Mouse (Mus musculus): Measurements from ENCODE around the gene Olfr930.

Gene Olfr930

GRCm38 (mm10) chr9:38929509-38929908 lies at the start of gene Olfr930:
TSS of gene Olfr930 (plus strand) at chr9:38929809.
- DNase-seq = no peak

GRCm38 (mm10) chr9:38953401-38954123 lies 24.0 kb downstream of the Olfr930 start:
- no peak for DNase-seq

- DNase-seq = no peak
Observed at GRCm38 (mm10) chr9:38954124-38954416, 24.5 kb downstream of the Olfr930 start.

GRCm38 (mm10) chr9:38972013-38972412 lies 42.4 kb downstream of the Olfr930 start, which contains the start of gene Olfr933:
TSS of gene Olfr933 (plus strand) at chr9:38972313.
- DNase-seq = no peak
